Mouse (Mus musculus) cerebellum, adult 18-20 months (tissue): ENCODE measurements around the gene Sell.

Experiments
- DNase-seq, 2 experiments: peaks; one replicate each; pipeline ENCODE4 v3.0.0; 2021

Gene Sell

GRCm38 (mm10) chr1:164076441-164076840, 14.7 kb downstream of the Sell start:
- DNase-seq = no peak

GRCm38 (mm10) chr1:164077031-164077430, 15.2 kb downstream of the Sell start:
- DNase-seq = no peak

- no peak for DNase-seq
These were observed 16.6 kb downstream of the Sell start for GRCm38 (mm10) chr1:164078323-164078741.

- DNase-seq = no peak
These were observed 17.3 kb downstream of the Sell start for GRCm38 (mm10) chr1:164079091-164079490.

GRCm38 (mm10) chr1:164083046-164083445, 21.3 kb downstream of the Sell start:
- no peak for DNase-seq

GRCm38 (mm10) chr1:164086797-164087196, 25.0 kb downstream of the Sell start:
- no peak for DNase-seq

GRCm38 (mm10) chr1:164087872-164088271, 26.1 kb downstream of the Sell start:
- DNase-seq = no peak

GRCm38 (mm10) chr1:164096780-164097179, 35.0 kb downstream of the Sell start:
- DNase-seq = no peak

GRCm38 (mm10) chr1:164097911-164098310, 36.1 kb downstream of the Sell start:
- DNase-seq = no peak

- DNase-seq = no peak
These were observed 36.6 kb downstream of the Sell start for GRCm38 (mm10) chr1:164098372-164098771.

- DNase-seq = no peak
These were observed 48.0 kb downstream of the Sell start for GRCm38 (mm10) chr1:164109763-164110162.

- no peak for DNase-seq
These were observed 49.0 kb downstream of the Sell start for GRCm38 (mm10) chr1:164110591-164111329.

GRCm38 (mm10) chr1:164114280-164114679, 52.5 kb downstream of the Sell start:
- no peak for DNase-seq

GRCm38 (mm10) chr1:164114947-164115493, 53.2 kb downstream of the Sell start, which contains the start of gene Selp:
Selp (plus strand) TSS chr1:164115264.
- DNase-seq = no peak

GRCm38 (mm10) chr1:164115647-164116046, 53.9 kb downstream of the Sell start:
- no peak for DNase-seq

GRCm38 (mm10) chr1:164117869-164118268, 56.1 kb downstream of the Sell start:
- no peak for DNase-seq

GRCm38 (mm10) chr1:164119892-164120776, 58.4 kb downstream of the Sell start:
- DNase-seq = no peak

GRCm38 (mm10) chr1:164120777-164121158, 59.0 kb downstream of the Sell start:
- no peak for DNase-seq

GRCm38 (mm10) chr1:164123836-164124235, 62.1 kb downstream of the Sell start:
- no peak for DNase-seq

GRCm38 (mm10) chr1:164130013-164130412, 68.2 kb downstream of the Sell start:
- no peak for DNase-seq

- no peak for DNase-seq
These were observed 70.8 kb downstream of the Sell start for GRCm38 (mm10) chr1:164132609-164133008.
